Mouse (Mus musculus): ENCODE data around the gene Nr1d1. TPM values are rescaled to one million over a fixed set of nuclear protein-coding genes. Genes with fewer than 3 reads are reported as not detected.
"Not testable (repeated sequence)": the region's sequence is repeated elsewhere in the genome, so short reads cannot be mapped to it uniquely, and the experiment has no call there.

The Nr1d1 gene
- polyA plus RNA-seq, 1 experiment from 2014 or later: 1.5 TPM

DNA sequence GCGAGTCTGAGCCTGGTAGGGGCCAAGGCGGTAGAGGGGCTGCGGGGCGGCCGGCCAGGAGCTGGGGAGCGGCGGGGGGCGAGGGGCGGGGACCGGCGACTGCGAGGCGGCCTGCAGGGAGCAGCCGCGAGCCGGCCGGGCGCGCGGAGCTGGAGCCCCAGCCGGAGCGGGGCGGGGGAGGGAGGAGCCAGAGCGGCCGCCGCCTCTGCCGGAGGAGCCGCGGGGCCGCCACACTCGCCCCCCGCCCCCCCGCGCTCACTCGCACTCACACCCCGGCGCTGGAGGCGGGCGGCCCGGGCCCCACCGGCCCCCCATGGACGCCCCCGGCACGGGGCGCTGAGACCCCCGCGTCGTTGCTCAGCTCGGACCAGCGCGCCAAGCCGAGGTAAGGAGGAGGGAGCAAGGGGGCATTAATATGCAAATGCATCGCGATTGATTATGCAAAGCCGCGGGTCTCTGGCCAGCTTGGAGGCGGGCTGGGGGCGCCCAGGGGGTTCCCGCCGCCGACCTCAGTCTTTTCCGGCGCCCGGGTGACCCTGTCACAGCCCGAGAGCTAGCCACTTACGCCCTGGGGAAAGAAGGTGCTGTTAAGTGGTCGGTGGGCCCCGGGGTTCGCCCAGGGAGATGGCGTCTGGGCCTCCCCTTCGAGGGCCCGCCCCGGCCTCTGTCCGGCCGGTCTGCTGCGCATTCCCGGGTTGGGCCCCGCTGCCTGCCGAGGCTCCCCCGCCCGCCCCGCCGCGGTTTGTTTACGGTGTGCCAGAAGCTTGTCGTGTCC lies 33.3 kb downstream of the Nr1d1 start:
- Histone ChIP-seq H3K9me3 (replicated peaks) (no peaks in the 10 kb centered on the region), H3K27me3 (ENCODE audit: low read depth, poor library complexity, severe bottlenecking) (no peaks in the 10 kb centered on the region), H3K36me3 (no peaks in the 10 kb centered on the region), H3K4me3 (peak overlapping the region; percentile 94), H3K27ac (peak overlapping the region; percentile 97), H3K4me1 (peaks cover 81% of the 10 kb centered on the region)
- WGBS: 1% methylated on average over 83 of the region's 86 CpGs
- DNase-seq (ENCODE audit: low spot score): peak; percentile 85

DNA sequence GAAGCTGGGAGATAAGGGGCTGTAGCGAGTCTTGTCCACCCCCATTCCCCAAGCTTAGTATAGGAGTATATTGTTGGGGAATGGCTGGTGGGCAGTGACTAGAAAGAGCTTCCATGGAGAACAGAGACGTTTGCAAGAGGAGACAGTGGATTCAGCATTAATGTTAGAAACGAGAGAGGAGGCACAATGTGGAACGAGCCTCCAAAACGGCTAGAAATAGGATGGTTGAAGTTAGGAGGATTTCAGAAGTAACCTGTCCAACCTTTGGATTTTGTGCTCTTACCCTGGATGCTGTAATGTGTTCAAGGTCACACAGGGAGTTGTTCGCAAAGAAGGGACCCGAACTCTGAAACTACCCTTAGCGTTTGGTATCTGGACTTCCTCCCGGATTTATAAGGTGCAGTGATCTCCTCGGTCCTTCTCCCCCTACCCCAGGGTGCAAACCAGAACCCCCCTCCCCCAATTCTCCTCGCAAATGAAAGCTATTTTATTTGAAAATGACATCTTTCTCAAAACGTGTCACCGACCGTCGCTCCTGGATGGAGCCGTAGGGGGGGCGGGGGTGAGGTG lies 34.0 kb downstream of the Nr1d1 start:
- no peaks in the 10 kb centered on the region for H3K36me3 ChIP-seq
- WGBS: under 1% methylated on average over 17 of the region's 17 CpGs
- H3K4me1 ChIP-seq: peaks cover 75% of the 10 kb centered on the region
- DNase-seq (ENCODE audit: low spot score): no peak
- peak overlapping the region; percentile 97 for H3K27ac ChIP-seq
- no peaks in the 10 kb centered on the region for H3K27me3 ChIP-seq (ENCODE audit: low read depth, poor library complexity, severe bottlenecking)
- H3K9me3 ChIP-seq (replicated peaks): no peaks in the 10 kb centered on the region
- peak overlapping the region; percentile 94 for H3K4me3 ChIP-seq

DNA sequence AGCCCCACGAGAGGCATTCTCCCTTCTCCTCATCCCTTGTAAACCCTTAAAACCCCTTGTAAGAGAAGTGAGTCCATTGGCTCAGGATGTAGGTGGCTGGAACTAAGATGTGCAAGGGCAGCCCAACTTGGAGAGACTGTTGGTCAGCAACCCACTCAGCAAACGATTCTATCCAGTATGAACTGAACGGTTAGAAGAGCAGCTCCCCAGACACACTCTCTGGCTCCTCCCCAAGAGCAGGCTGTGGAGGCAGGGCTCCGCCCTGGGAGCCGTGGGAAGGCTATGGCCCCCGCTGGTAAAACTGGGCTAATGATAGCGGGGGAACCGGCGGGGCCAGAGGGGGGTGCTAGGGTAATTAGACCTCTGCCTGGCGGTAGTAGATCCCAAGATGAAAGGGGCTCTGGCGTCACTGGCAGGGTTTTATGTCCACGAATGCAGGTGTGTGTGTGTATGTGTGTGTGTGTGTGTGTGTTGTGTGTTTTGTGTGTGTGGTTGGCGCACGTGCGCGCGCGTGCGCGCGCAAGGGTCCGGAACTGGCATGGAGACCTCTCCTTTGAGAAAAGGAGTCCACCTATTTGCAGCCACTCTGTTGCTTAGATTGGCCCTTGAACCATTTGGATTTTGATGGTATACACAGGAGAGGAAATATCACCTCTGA lies 34.6 kb downstream of the Nr1d1 start, which contains the start of gene Thra:
Gene Thra (plus strand): TSS at position 246 of the 658 bp plus-strand sequence.
- peak within 1 kb of the TSS; percentile 97 for H3K27ac ChIP-seq
- H3K9me3 ChIP-seq (replicated peaks): no peaks in the 10 kb centered on the region
- H3K27me3 ChIP-seq (ENCODE audit: low read depth, poor library complexity, severe bottlenecking): no peaks in the 10 kb centered on the region
- under 1% methylated on average over 22 of the region's 22 CpGs for WGBS
- peak within 1 kb of the TSS; percentile 94 for H3K4me3 ChIP-seq
- no peaks in the 10 kb centered on the region for H3K36me3 ChIP-seq
- peaks cover 68% of the 10 kb centered on the region for H3K4me1 ChIP-seq
- peak; percentile 81 for DNase-seq (ENCODE audit: low spot score)

GRCm38 (mm10) chr11:98740026-98740392 lies 35.1 kb downstream of the Nr1d1 start:
- Histone ChIP-seq H3K36me3 (no peaks in the 10 kb centered on the region), H3K9me3 (replicated peaks) (no peaks in the 10 kb centered on the region), H3K4me1 (peaks cover 63% of the 10 kb centered on the region), H3K27ac (peak overlapping the region; percentile 97), H3K4me3 (peak overlapping the region; percentile 94), H3K27me3 (ENCODE audit: low read depth, poor library complexity, severe bottlenecking) (no peaks in the 10 kb centered on the region)
- 15% methylated on average over 8 of the region's 8 CpGs for WGBS
- DNase-seq (ENCODE audit: low spot score): no peak

- Histone ChIP-seq H3K4me1 (peaks cover 53% of the 10 kb centered on the region), H3K27me3 (ENCODE audit: low read depth, poor library complexity, severe bottlenecking) (no peaks in the 10 kb centered on the region), H3K27ac (no peak overlapping the region; the same call in 1 of the 2 replicates), H3K36me3 (no peaks in the 10 kb centered on the region), H3K9me3 (replicated peaks) (peaks cover 4% of the 10 kb centered on the region; the same call in 1 of the 2 replicates), H3K4me3 (no peak overlapping the region)
- WGBS: 75% methylated on average over 9 of the region's 9 CpGs
- DNase-seq (ENCODE audit: low spot score): no peak
Observed at GRCm38 (mm10) chr11:98738925-98739324, 36.2 kb downstream of the Nr1d1 start.

DNA sequence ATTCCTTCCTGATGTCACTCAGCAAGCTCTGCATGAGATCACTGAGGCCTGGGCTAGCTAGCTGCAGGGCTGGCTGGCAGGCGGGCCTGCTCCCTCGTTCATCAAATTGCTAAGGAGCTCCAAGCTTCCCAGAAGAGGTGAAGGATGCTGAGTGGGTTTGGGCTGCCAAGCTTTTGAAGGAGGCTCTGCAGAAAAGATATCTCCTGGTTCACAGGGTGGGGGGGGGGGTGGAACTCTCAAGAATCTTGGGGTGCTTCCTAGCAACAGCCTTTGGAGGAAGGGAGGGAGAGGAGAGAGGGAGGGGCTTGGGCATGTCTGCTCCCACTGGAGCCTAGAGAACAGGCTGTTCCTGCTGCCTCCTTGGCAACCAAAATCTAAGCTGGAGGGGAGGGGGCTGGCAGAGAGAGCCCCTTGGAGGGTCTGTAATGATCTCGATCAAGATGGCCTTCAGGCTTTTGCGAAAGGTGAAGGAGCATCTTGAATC lies 36.7 kb downstream of the Nr1d1 start:
- Histone ChIP-seq H3K27me3 (ENCODE audit: low read depth, poor library complexity, severe bottlenecking) (no peaks in the 10 kb centered on the region), H3K4me1 (peaks cover 48% of the 10 kb centered on the region), H3K36me3 (no peaks in the 10 kb centered on the region), H3K9me3 (replicated peaks) (peaks cover 4% of the 10 kb centered on the region; the same call in 1 of the 2 replicates), H3K4me3 (no peak overlapping the region), H3K27ac (peak overlapping the region; percentile 50; the same call in 1 of the 2 replicates)
- WGBS: 43% methylated on average over 4 of the region's 4 CpGs
- DNase-seq (ENCODE audit: low spot score): no peak

GRCm38 (mm10) chr11:98737220-98737619 lies 37.9 kb downstream of the Nr1d1 start:
- 96% methylated on average over 2 of the region's 2 CpGs for WGBS
- not testable (repeated sequence) for H3K27ac ChIP-seq; DNase-seq (ENCODE audit: low spot score)

DNA sequence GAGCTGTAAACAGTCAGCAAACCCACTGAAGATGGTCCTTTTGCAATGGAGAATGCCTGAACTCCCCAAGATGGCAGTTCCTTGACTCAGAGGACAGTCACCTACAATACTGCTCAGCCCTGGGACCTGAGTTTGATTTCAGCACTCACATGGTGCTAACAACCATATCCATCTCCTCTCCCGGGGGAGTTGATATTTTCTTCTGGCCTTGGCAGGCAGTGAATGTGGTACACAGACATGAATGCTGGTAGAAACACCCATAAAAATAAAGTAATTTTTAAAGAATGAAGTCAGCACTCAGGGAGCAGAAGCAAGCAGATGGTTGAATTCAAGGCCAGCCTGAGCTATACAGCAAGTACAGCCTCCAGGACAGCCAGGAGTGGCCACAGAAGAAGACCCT lies 39.0 kb downstream of the Nr1d1 start:
- no peak overlapping the region for H3K27ac ChIP-seq
- no peaks in the 10 kb centered on the region for H3K27me3 ChIP-seq (ENCODE audit: low read depth, poor library complexity, severe bottlenecking)
- H3K36me3 ChIP-seq: no peaks in the 10 kb centered on the region
- H3K4me1 ChIP-seq: peaks cover 26% of the 10 kb centered on the region
- DNase-seq (ENCODE audit: low spot score): no peak
- 90% methylated on average over 1 of the region's 1 CpGs for WGBS
- no peak overlapping the region for H3K4me3 ChIP-seq
- peaks cover 4% of the 10 kb centered on the region; the same call in 1 of the 2 replicates for H3K9me3 ChIP-seq (replicated peaks)

More at GRCm38 (mm10) chr11:98737220-98737619, 37.9 kb downstream of the Nr1d1 start:
- H3K27me3 ChIP-seq (ENCODE audit: low read depth, poor library complexity, severe bottlenecking); H3K36me3 ChIP-seq; H3K4me3 ChIP-seq; H3K9me3 ChIP-seq (replicated peaks): not testable (repeated sequence)
- peaks cover 35% of the 10 kb centered on the region for H3K4me1 ChIP-seq

GRCm38 (mm10) chr11:98735111-98735510 lies 40.0 kb downstream of the Nr1d1 start:
- H3K27me3 ChIP-seq (ENCODE audit: low read depth, poor library complexity, severe bottlenecking): no peaks in the 10 kb centered on the region
- no peak overlapping the region for H3K27ac ChIP-seq
- peaks cover 16% of the 10 kb centered on the region for H3K4me1 ChIP-seq
- H3K4me3 ChIP-seq: no peak overlapping the region
- no peak for DNase-seq (ENCODE audit: low spot score)
- peaks cover 4% of the 10 kb centered on the region; the same call in 1 of the 2 replicates for H3K9me3 ChIP-seq (replicated peaks)
- 91% methylated on average over 4 of the region's 4 CpGs for WGBS
- no peaks in the 10 kb centered on the region for H3K36me3 ChIP-seq

DNA sequence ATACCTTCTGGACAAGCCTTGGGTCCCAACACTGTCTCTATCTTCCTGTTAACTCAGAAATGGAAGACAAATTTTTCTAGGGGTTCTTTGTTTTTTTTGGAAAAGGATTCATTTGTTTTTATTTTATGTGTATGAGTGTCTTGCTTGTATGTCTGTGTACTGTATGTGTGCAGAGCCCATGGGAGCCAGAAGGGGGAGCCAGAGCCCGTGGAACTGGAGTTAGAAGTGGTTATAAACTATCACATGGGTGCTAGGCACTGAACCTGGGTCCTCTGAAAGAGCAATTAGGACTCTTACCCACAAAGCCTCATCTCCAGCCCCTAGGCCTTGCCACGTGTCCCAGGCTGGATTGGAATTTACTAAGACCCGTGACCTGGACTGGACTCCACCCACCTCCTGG lies 41.1 kb downstream of the Nr1d1 start:
- WGBS: 80% methylated on average over 3 of the region's 3 CpGs
- H3K4me3 ChIP-seq: no peak overlapping the region
- peaks cover 8% of the 10 kb centered on the region; the same call in 1 of the 2 replicates for H3K4me1 ChIP-seq
- H3K36me3 ChIP-seq: no peaks in the 10 kb centered on the region
- H3K27ac ChIP-seq: no peak overlapping the region
- H3K9me3 ChIP-seq (replicated peaks): peaks cover 4% of the 10 kb centered on the region; the same call in 1 of the 2 replicates
- no peak for DNase-seq (ENCODE audit: low spot score)
- no peaks in the 10 kb centered on the region for H3K27me3 ChIP-seq (ENCODE audit: low read depth, poor library complexity, severe bottlenecking)

- Histone ChIP-seq H3K27me3 (ENCODE audit: low read depth, poor library complexity, severe bottlenecking) (no peaks in the 10 kb centered on the region), H3K4me3 (no peak overlapping the region), H3K27ac (no peak overlapping the region), H3K4me1 (peaks cover 6% of the 10 kb centered on the region), H3K36me3 (peaks cover 18% of the 10 kb centered on the region), H3K9me3 (replicated peaks) (peaks cover 4% of the 10 kb centered on the region; the same call in 1 of the 2 replicates)
- WGBS: 68% methylated on average over 5 of the region's 5 CpGs
- DNase-seq (ENCODE audit: low spot score): no peak
Observed at GRCm38 (mm10) chr11:98731134-98731533, 44.0 kb downstream of the Nr1d1 start.

- Histone ChIP-seq H3K27me3 (ENCODE audit: low read depth, poor library complexity, severe bottlenecking) (no peaks in the 10 kb centered on the region), H3K4me3 (no peak overlapping the region), H3K9me3 (replicated peaks) (peaks cover 4% of the 10 kb centered on the region; the same call in 1 of the 2 replicates), H3K36me3 (peaks cover 22% of the 10 kb centered on the region), H3K27ac (no peak overlapping the region), H3K4me1 (peaks cover 6% of the 10 kb centered on the region)
- no peak for DNase-seq (ENCODE audit: low spot score)
- 70% methylated on average over 4 of the region's 4 CpGs for WGBS
Observed at GRCm38 (mm10) chr11:98730727-98731126, 44.4 kb downstream of the Nr1d1 start.

Measured in limb, embryonic 10.5 days (tissue).